Mouse (Mus musculus) liver, adult 2 months (tissue): ENCODE results near the gene Armt1. TPM values are rescaled to one million over a fixed set of nuclear protein-coding genes. Genes with fewer than 3 reads are reported as not detected.

Experiments
- DNase-seq: peaks from one replicate; pipeline ENCODE4 v3.0.0-alpha.2; 2011; ENCODE audit warnings: low read depth, low spot score; ENCODE audit errors: extremely low read depth
- H3K27ac ChIP-seq: fragments of 200-500 bp; replicated peaks from 2 replicates; pipeline ENCODE4 v1.5.1; 2012; ENCODE audit warnings: low read depth, mild to moderate bottlenecking, control low read depth, inconsistent platforms, low read length; ENCODE audit not compliant: insufficient read depth
- H3K27me3 ChIP-seq: fragments of 200-500 bp; 2 replicates; pipeline ENCODE4 v1.6.1; 2012; ENCODE audit warnings: mild to moderate bottlenecking, moderate library complexity, low read length, inconsistent platforms; ENCODE audit not compliant: control insufficient read depth, insufficient read depth
- H3K36me3 ChIP-seq: fragments of 200-500 bp; 2 replicates; pipeline ENCODE4 v1.6.1; 2012; ENCODE audit warnings: low read length, inconsistent platforms; ENCODE audit not compliant: control insufficient read depth, insufficient read depth
- H3K4me1 ChIP-seq: fragments of 200-500 bp; 2 replicates; pipeline ENCODE4 v1.6.1; 2011; ENCODE audit warnings: low read length; ENCODE audit not compliant: control insufficient read depth, insufficient read depth
- H3K4me3 ChIP-seq: fragments of 200-500 bp; 2 replicates; pipeline ENCODE4 v1.5.1; 2011; ENCODE audit warnings: low read depth, mild to moderate bottlenecking, control low read depth, low read length, moderate library complexity; ENCODE audit not compliant: insufficient read depth
- H3K79me2 ChIP-seq: fragments of 200-500 bp; 2 replicates; pipeline ENCODE4 v1.6.1; 2012; ENCODE audit warnings: inconsistent platforms, mild to moderate bottlenecking, low read length, moderate library complexity; ENCODE audit not compliant: control insufficient read depth, insufficient read depth
- H3K9ac ChIP-seq: fragments of 200-500 bp; 2 replicates; pipeline ENCODE4 v1.6.1; 2012; ENCODE audit warnings: low read depth, mild to moderate bottlenecking, control low read depth, inconsistent platforms, low read length
- CTCF ChIP-seq: fragments of 200-500 bp; IDR thresholded peaks from 2 replicates; pipeline ENCODE4 v1.5.1; 2011; ENCODE audit warnings: low read depth, low read length, control low read depth
- POLR2A ChIP-seq: fragments of 200-500 bp; IDR thresholded peaks from 2 replicates; pipeline ENCODE4 v1.6.1; 2011; ENCODE audit warnings: low read length, control low read depth; ENCODE audit not compliant: insufficient read depth; ENCODE audit errors: extremely low read depth
- WGBS: fragments of 180-500 bp; shearing (Covaris S2); methylation state at CpG from one replicate; pipeline ENCODE4 v1.1.7; 2018; 5-methylcytosine and 5-hydroxymethylcytosine counted together
- polyA plus RNA-seq: library from polyadenylated mRNA; depleted of rRNA; stranded (reverse); fragments of >200 nt; gene quantifications from 2 replicates; pipeline ENCODE4 v1.2.3, GENCODE M21; 2012; rRNA removed
- total RNA-seq: library from RNA; depleted of rRNA; stranded (reverse); fragments of >200 nt; gene quantifications from 2 replicates; pipeline ENCODE4 v1.2.3, GENCODE M21; 2014; rRNA removed

The Armt1 gene
- total and polyA plus RNA-seq, 2 experiments: 9.0 to 9.9 TPM

DNA sequence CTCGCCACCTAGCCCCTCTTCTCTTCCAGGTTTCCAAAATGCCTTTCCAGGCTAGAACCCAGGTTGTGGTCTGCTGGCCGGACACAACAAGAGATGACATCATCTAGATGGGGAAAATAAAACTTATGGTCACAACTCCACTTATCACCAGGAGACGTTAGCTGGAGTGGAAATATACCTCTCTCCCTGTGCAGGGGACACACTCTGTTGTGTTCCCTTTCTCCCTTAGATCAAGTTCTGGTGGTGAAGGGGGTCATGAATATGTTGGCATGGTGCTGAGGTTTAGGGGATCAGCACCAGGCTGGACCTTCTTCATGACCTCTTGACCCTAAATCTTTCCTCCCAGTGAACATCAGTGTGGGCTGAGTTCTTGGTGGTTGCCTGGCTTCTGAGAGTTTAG lies 59.0 kb downstream of the Armt1 start:
- Histone ChIP-seq H3K9ac (no peak overlapping the region), H3K27ac (no peak overlapping the region), H3K27me3 (no peaks in the 10 kb centered on the region), H3K36me3 (no peaks in the 10 kb centered on the region), H3K79me2 (no peaks in the 10 kb centered on the region), H3K4me3 (no peak overlapping the region), H3K4me1 (peaks cover 3% of the 10 kb centered on the region; the same call in 1 of the 2 replicates)
- peak; percentile 9 for DNase-seq
- TF ChIP-seq POLR2A: no peak
- TF ChIP-seq CTCF: no peak
- WGBS: 40% methylated on average over 3 of the region's 3 CpGs

DNA sequence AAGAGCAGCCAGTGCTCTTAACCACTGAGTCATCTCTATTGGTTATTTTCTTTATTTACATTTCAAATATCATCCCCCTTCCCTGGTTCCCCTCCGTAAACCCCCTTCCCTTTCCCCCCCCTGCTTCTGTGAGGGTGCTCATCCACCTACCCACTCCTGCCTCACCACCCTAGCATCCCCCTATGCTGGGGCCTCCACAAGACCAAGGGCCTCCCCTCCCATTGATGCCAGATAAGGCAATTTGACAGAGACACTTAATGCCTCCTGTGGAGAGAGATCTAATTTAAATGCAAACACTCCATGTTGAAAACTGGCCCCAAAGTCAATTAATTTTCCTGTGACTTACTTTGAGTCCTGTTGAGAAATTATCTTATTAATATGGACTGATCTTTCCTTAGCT lies 59.8 kb downstream of the Armt1 start:
- Histone ChIP-seq H3K9ac (no peak overlapping the region), H3K27me3 (no peaks in the 10 kb centered on the region), H3K27ac (no peak overlapping the region), H3K4me1 (peaks cover 3% of the 10 kb centered on the region; the same call in 1 of the 2 replicates), H3K36me3 (no peaks in the 10 kb centered on the region), H3K4me3 (no peak overlapping the region), H3K79me2 (no peaks in the 10 kb centered on the region)
- DNase-seq: no peak
- 78% methylated on average over 1 of the region's 1 CpGs for WGBS
- TF ChIP-seq CTCF: no peak
- no peak for TF ChIP-seq POLR2A

DNA sequence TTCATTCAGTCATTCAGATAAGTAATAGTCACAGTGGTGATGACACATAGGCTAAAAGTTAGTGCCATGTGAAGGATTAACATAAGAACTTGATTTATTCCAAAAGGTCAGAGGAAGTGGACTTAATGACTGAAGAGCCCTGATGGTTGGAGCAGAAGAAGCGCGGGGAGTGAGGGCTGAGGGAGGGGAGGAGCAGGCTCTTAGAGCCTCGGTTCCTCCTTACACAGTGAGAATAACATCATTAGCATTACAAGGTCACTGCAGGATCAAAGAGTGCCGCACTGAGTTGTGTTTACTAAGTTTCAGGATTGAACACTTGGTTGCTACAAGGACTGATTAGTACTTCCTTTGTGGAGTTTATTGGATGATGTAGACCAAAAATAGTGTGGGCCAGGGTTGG lies 60.6 kb downstream of the Armt1 start:
- Histone ChIP-seq H3K4me3 (no peak overlapping the region), H3K36me3 (no peaks in the 10 kb centered on the region), H3K27ac (no peak overlapping the region), H3K79me2 (no peaks in the 10 kb centered on the region), H3K27me3 (no peaks in the 10 kb centered on the region), H3K9ac (no peak overlapping the region), H3K4me1 (peaks cover 3% of the 10 kb centered on the region; the same call in 1 of the 2 replicates)
- TF ChIP-seq CTCF: no peak
- no peak for TF ChIP-seq POLR2A
- DNase-seq: no peak
- 43% methylated on average over 4 of the region's 4 CpGs for WGBS

DNA sequence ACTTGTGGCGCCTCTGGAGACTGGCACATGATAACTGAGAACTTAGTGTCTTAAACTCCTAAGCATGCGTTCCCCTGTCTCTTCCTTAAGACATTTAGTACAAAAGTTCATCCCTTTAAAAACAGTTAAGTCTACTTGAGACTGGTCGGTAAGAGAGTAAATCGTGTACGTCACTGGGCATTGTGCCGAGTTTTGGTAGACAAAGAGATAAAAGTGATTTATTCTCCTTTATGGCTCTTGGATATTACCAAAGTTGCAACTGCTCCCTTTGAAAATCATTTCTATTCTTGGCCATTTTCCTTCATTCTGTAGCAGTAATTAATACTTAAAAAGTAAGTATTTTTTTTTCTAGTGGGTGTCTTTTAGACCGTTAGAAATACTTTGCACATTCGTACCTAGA lies 71.0 kb downstream of the Armt1 start:
- DNase-seq: no peak
- 93% methylated on average over 8 of the region's 8 CpGs for WGBS
- no peak overlapping the region for H3K4me3 ChIP-seq

More for the DNA sequence above, 71.0 kb downstream of the Armt1 start:
- Histone ChIP-seq H3K79me2 (no peaks in the 10 kb centered on the region), H3K9ac (no peak overlapping the region), H3K27me3 (no peaks in the 10 kb centered on the region), H3K36me3 (no peaks in the 10 kb centered on the region), H3K27ac (no peak overlapping the region), H3K4me1 (no peaks in the 10 kb centered on the region)
- TF ChIP-seq CTCF (no peak), POLR2A (no peak)

Other genes with a start within 250 kb of the Armt1 start
- gene Akap12, start 166.1 kb upstream of the Armt1 start, total RNA-seq: 1.7 and 2.3 TPM in 2 replicates
- gene Akap12, start 166.1 kb upstream of the Armt1 start, polyA plus RNA-seq: 0.37 and 0.57 TPM in 2 replicates
- gene Zbtb2, start 44.4 kb upstream of the Armt1 start, total RNA-seq: 2.4 and 3.0 TPM in 2 replicates
- gene Zbtb2, start 44.4 kb upstream of the Armt1 start, polyA plus RNA-seq: 2.5 and 3.4 TPM in 2 replicates
- 35.2 and 43.1 TPM in 2 replicates for gene Rmnd1, start 79 bp upstream of the Armt1 start, total RNA-seq
- 33.7 and 35.7 TPM in 2 replicates for gene Rmnd1, start 79 bp upstream of the Armt1 start, polyA plus RNA-seq
- not detected in 2 replicates for gene Ccdc170, start 50.0 kb downstream of the Armt1 start, total RNA-seq
- not detected in 2 replicates for gene Ccdc170, start 50.0 kb downstream of the Armt1 start, polyA plus RNA-seq
- gene Esr1, start 179.1 kb downstream of the Armt1 start, total RNA-seq: 30.3 and 36.3 TPM in 2 replicates
- 12.2 and 18.8 TPM in 2 replicates for gene Esr1, start 179.1 kb downstream of the Armt1 start, polyA plus RNA-seq